Mouse (Mus musculus) liver, embryonic 11.5 days (tissue): ENCODE measurements around the gene Ccdc96. TPM values are rescaled to one million over a fixed set of nuclear protein-coding genes. Genes with fewer than 3 reads are reported as not detected.

Experiments used
- ATAC-seq: fragments of 200-750 bp; cut with Nextera tagmentation; replicated peaks from 2 replicates; pipeline ENCODE4 v1.8.0; 2017; ENCODE audit warnings: moderate number of reproducible peaks, mild to moderate bottlenecking, moderate TSS enrichment, moderate library complexity; ENCODE audit not compliant: low FRiP score
- DNase-seq: peaks from one replicate; pipeline ENCODE4 v3.0.0-alpha.2; 2017; ENCODE audit warnings: low spot score
- H3K27ac ChIP-seq: fragments of 300-500 bp; sonication (generic); 2 replicates; pipeline ENCODE4 v1.5.1; 2014; ENCODE audit warnings: mild to moderate bottlenecking, low read depth, low read length, control low read depth
- H3K27me3 ChIP-seq: fragments of 300-500 bp; sonication (generic); replicated peaks from 2 replicates; pipeline ENCODE4 v1.6.1; 2014; ENCODE audit warnings: low read length, mixed read lengths; ENCODE audit not compliant: control insufficient read depth, insufficient read depth
- H3K36me3 ChIP-seq: fragments of 300-500 bp; sonication (generic); 2 replicates; pipeline ENCODE4 v1.6.1; 2014; ENCODE audit warnings: mild to moderate bottlenecking, low read length, moderate library complexity, mixed read lengths; ENCODE audit not compliant: control insufficient read depth, insufficient read depth
- H3K4me1 ChIP-seq: fragments of 300-500 bp; sonication (generic); replicated peaks from 2 replicates; pipeline ENCODE4 v1.6.1; 2014; ENCODE audit warnings: low read length, mixed read lengths; ENCODE audit not compliant: control insufficient read depth, insufficient read depth
- H3K4me2 ChIP-seq: fragments of 300-500 bp; sonication (generic); 2 replicates; pipeline ENCODE4 v1.6.1; 2014; ENCODE audit warnings: mild to moderate bottlenecking, control low read depth, moderate library complexity
- H3K4me3 ChIP-seq: fragments of 300-500 bp; sonication (generic); 2 replicates; pipeline ENCODE4 v1.5.1; 2014; ENCODE audit warnings: low read depth, low read length, control low read depth
- H3K9ac ChIP-seq: fragments of 300-500 bp; sonication (generic); 2 replicates; pipeline ENCODE4 v1.6.1; 2014; ENCODE audit warnings: low read depth, low read length, control low read depth
- H3K9me3 ChIP-seq: fragments of 300-500 bp; sonication (generic); 2 replicates; pipeline ENCODE4 v1.6.1; 2016; ENCODE audit warnings: low read length, inconsistent platforms, mixed read lengths; ENCODE audit not compliant: control insufficient read depth
- WGBS: fragments of 180-500 bp; shearing (Covaris S2); extraction: QIAGEN DNeasy Blood & Tissue Kit; methylation state at CpG from one replicate; pipeline ENCODE4 v1.1.7; 2014; 5-methylcytosine and 5-hydroxymethylcytosine counted together
- polyA plus RNA-seq: library from polyadenylated mRNA; unstranded; fragments of >200 nt; fragmentation: Nextera tagmentation; extraction: Ambion mirVana; gene quantifications from 2 replicates; pipeline ENCODE4 v1.2.1, GENCODE M21; 2014

The Ccdc96 gene
- polyA plus RNA-seq, 1 experiment from 2014 or later = 0.26 TPM

DNA sequence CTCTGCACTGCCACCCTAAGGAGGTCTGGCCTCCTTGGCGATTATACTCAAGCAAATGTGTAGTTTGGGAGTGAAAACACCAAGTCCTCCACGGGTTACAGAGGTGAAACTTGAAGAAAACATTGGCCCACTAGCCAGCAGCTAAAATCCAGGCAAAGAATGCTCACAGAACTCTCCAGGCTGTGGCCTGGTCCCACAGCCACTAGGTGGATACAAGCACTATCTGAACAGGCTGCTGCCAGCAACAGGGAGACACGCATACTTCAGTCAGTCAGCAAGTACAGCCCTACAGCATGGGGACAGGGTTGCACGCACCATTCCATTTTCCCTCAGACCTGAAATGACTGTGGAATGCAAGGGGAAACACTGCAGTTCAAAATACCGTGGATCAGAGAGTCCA lies 41.9 kb downstream of the Ccdc96 start:
- peaks cover 10% of the 10 kb centered on the region; the same call in 1 of the 2 replicates for H3K36me3 ChIP-seq
- no peak overlapping the region for H3K4me3 ChIP-seq
- 78% methylated on average over 5 of the region's 5 CpGs for WGBS
- no peak overlapping the region for H3K4me2 ChIP-seq
- no peak for DNase-seq
- peaks cover 23% of the 10 kb centered on the region for H3K4me1 ChIP-seq
- H3K27ac ChIP-seq = no peak overlapping the region
- H3K9me3 ChIP-seq = no peaks in the 10 kb centered on the region
- ATAC-seq = no peak
- H3K9ac ChIP-seq = no peak overlapping the region
- no peaks in the 10 kb centered on the region for H3K27me3 ChIP-seq

GRCm38 (mm10) chr5:36526921-36527320 lies 42.5 kb downstream of the Ccdc96 start:
- no peak for ATAC-seq
- Histone ChIP-seq H3K9ac (no peak overlapping the region), H3K9me3 (no peaks in the 10 kb centered on the region), H3K27ac (no peak overlapping the region), H3K4me1 (peaks cover 23% of the 10 kb centered on the region), H3K27me3 (no peaks in the 10 kb centered on the region), H3K36me3 (0 out of 2 replicates have a peak, but pooled peaks cover 7% of the 10 kb centered on the region), H3K4me2 (no peak overlapping the region), H3K4me3 (no peak overlapping the region)
- DNase-seq = no peak
- WGBS = 90% methylated on average over 2 of the region's 2 CpGs

DNA sequence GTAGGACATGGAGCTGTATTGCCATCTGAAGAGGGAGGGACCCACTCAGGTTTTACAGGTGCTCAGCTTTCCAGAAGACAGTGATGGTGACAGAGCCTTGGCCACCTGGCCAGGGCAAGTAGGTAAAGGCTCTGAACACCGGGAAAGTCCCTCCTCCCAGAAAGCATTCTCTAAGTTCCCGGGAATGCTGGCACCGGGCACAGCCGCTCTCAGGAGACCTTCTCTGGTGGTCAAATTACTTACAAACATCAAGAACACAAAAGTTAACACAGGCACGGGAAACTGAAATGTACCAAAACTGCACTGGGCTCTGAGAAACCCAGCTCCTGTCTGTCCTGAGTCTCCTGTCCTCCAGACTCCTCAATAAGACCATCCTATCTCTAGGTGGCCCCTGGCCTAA lies 45.3 kb downstream of the Ccdc96 start:
- peak overlapping the region; percentile 73; the same call in 1 of the 2 replicates for H3K27ac ChIP-seq
- no peak for DNase-seq

GRCm38 (mm10) chr5:36530129-36530751 lies 45.9 kb downstream of the Ccdc96 start:
- H3K27me3 ChIP-seq = no peaks in the 10 kb centered on the region
- peak overlapping the region; percentile 87 for H3K4me3 ChIP-seq
- peak overlapping the region; percentile 84 for H3K4me2 ChIP-seq
- H3K9me3 ChIP-seq = no peaks in the 10 kb centered on the region
- peak; percentile 97 for ATAC-seq
- DNase-seq = peak; percentile 87
- under 1% methylated on average over 28 of the region's 28 CpGs for WGBS
- H3K27ac ChIP-seq = peak overlapping the region; percentile 73
- peaks cover 25% of the 10 kb centered on the region for H3K4me1 ChIP-seq
- 0 out of 2 replicates have a peak, but pooled peaks cover 2% of the 10 kb centered on the region for H3K36me3 ChIP-seq
- H3K9ac ChIP-seq = peak overlapping the region; percentile 87

More for the DNA sequence above, 45.3 kb downstream of the Ccdc96 start:
- WGBS = 18% methylated on average over 5 of the region's 5 CpGs
- peak overlapping the region; percentile 87 for H3K4me3 ChIP-seq
- H3K9ac ChIP-seq = peak overlapping the region; percentile 87
- H3K9me3 ChIP-seq = no peaks in the 10 kb centered on the region
- H3K36me3 ChIP-seq = 0 out of 2 replicates have a peak, but pooled peaks cover 2% of the 10 kb centered on the region
- no peak for ATAC-seq
- H3K27me3 ChIP-seq = no peaks in the 10 kb centered on the region
- H3K4me1 ChIP-seq = peaks cover 23% of the 10 kb centered on the region
- H3K4me2 ChIP-seq = peak overlapping the region; percentile 84

DNA sequence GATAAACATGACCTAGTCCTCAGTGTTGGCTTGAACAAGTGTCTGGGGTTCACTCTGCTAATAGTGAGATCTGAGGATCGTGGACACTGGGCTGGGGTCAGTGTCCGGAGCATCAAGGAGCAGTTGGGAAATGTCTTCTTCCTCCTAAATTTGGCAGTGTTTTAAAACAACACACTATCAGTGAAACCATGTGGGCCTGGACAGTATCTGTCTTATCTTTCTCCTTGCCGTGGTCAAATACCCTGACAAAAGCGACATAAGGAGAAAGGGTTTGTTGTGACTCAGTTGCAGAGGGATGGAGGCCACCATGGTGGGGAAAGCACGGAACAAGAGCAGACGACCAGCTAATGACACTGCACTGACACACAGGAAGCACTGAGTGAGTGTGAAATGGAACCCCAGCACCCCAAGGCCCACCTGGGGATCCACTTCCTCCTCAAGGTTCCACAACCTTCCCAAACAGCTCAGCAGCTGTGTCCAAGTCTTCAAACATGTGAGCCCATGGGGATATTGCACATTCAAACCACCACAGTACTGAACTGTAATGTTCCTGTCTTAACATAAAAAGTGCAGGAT lies 50.2 kb downstream of the Ccdc96 start:
- Histone ChIP-seq H3K27me3 (no peaks in the 10 kb centered on the region), H3K4me3 (no peak overlapping the region), H3K27ac (no peak overlapping the region), H3K9me3 (no peaks in the 10 kb centered on the region), H3K4me1 (peaks cover 17% of the 10 kb centered on the region), H3K36me3 (no peaks in the 10 kb centered on the region), H3K4me2 (no peak overlapping the region), H3K9ac (no peak overlapping the region)
- ATAC-seq (no peak), DNase-seq (no peak)
- 38% methylated on average over 6 of the region's 6 CpGs for WGBS

DNA sequence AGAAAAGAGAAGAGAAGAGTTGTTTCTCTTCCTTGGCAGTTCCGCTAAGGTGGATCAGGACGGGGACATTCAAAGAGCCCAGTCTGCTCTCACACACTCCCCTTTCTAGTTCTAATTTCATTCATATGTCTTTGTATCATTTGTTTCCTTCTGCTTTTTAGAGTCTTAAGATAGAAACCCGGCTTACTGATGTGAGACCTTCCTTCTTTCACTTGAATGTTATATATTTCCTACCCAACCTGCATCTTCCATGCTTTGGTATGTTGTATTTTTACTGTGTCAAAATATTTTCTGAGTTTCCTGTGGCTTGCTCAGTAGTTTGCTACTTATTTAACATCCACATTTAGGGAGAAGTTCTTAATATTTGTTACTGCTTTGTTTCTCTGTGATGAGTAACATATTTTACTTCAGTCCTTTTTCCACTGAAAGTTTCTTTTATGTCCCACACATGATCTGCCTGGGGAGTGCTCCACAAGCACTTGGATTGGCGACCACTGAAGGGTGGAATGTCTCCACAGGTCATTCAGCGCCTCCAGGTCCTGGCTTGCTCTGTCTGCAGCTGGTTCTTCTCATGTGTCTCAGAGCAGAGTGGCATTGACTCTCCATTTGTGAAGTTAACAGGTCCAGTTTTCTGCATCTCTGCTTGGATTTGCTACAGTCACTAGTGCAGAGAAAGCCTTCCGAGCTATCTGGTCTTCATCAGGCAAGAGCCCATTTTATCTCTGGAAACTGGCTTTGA lies 51.2 kb downstream of the Ccdc96 start:
- Histone ChIP-seq H3K4me3 (no peak overlapping the region), H3K27ac (no peak overlapping the region), H3K9me3 (no peaks in the 10 kb centered on the region), H3K36me3 (no peaks in the 10 kb centered on the region), H3K4me1 (peaks cover 14% of the 10 kb centered on the region), H3K27me3 (no peaks in the 10 kb centered on the region), H3K9ac (no peak overlapping the region), H3K4me2 (no peak overlapping the region)
- ATAC-seq (no peak), DNase-seq (no peak)
- 76% methylated on average over 6 of the region's 6 CpGs for WGBS

- H3K4me3 ChIP-seq = no peak overlapping the region
- H3K27ac ChIP-seq = no peak overlapping the region
- no peak for ATAC-seq
- no peaks in the 10 kb centered on the region for H3K9me3 ChIP-seq
- H3K9ac ChIP-seq = no peak overlapping the region
- H3K4me2 ChIP-seq = no peak overlapping the region
- 78% methylated on average over 3 of the region's 3 CpGs for WGBS
- H3K36me3 ChIP-seq = no peaks in the 10 kb centered on the region
- DNase-seq = no peak
- peaks cover 11% of the 10 kb centered on the region for H3K4me1 ChIP-seq
- H3K27me3 ChIP-seq = no peaks in the 10 kb centered on the region
Observed at GRCm38 (mm10) chr5:36536424-36536823, 52.0 kb downstream of the Ccdc96 start.
